Mouse (Mus musculus) limb, embryonic 11.5 days (tissue): ENCODE results near the gene Myo15b. TPM values are rescaled to one million over a fixed set of nuclear protein-coding genes. Genes with fewer than 3 reads are reported as not detected.

Source experiments
- ATAC-seq: fragments of 200-750 bp; cut with Nextera tagmentation; 2 replicates; pipeline ENCODE4 v1.8.0; 2017; ENCODE audit warnings: low read depth; ENCODE audit not compliant: insufficient number of reproducible peaks, low FRiP score, low TSS enrichment
- DNase-seq: peaks from one replicate; pipeline ENCODE4 v3.0.0-alpha.2; 2015; ENCODE audit warnings: low spot score
- H3K27ac ChIP-seq: fragments of 300-500 bp; sonication (generic); replicated peaks from 2 replicates; pipeline ENCODE4 v1.5.1; 2014; ENCODE audit warnings: low read depth, mild to moderate bottlenecking, low read length
- H3K27me3 ChIP-seq: fragments of 300-500 bp; sonication (generic); 2 replicates; pipeline ENCODE4 v1.6.1; 2014; ENCODE audit warnings: mild to moderate bottlenecking, low read length, mixed read lengths; ENCODE audit not compliant: control insufficient read depth, insufficient read depth
- H3K36me3 ChIP-seq: fragments of 300-500 bp; sonication (generic); 2 replicates; pipeline ENCODE4 v1.6.1; 2014; ENCODE audit warnings: mild to moderate bottlenecking, low read length, moderate library complexity, mixed read lengths; ENCODE audit not compliant: control insufficient read depth, insufficient read depth
- H3K4me1 ChIP-seq: fragments of 300-500 bp; sonication (generic); 2 replicates; pipeline ENCODE4 v1.6.1; 2014; ENCODE audit warnings: low read length, mixed read lengths; ENCODE audit not compliant: control insufficient read depth, insufficient read depth
- H3K4me2 ChIP-seq: fragments of 300-500 bp; sonication (generic); 2 replicates; pipeline ENCODE4 v1.6.1; 2014; ENCODE audit warnings: low read depth, mild to moderate bottlenecking, moderate library complexity; ENCODE audit not compliant: severe bottlenecking
- H3K4me3 ChIP-seq: fragments of 300-500 bp; sonication (generic); 2 replicates; pipeline ENCODE4 v1.5.1; 2014; ENCODE audit warnings: low read depth, low read length
- H3K9ac ChIP-seq: fragments of 300-500 bp; sonication (generic); 2 replicates; pipeline ENCODE4 v1.6.1; 2014; ENCODE audit warnings: mild to moderate bottlenecking, low read length
- H3K9me3 ChIP-seq: fragments of 300-500 bp; sonication (generic); 2 replicates; pipeline ENCODE4 v1.6.1; 2016; ENCODE audit warnings: low read length; ENCODE audit not compliant: control insufficient read depth
- WGBS: fragments of 180-500 bp; shearing (Covaris S2); extraction: QIAGEN DNeasy Blood & Tissue Kit; methylation state at CpG from one replicate; pipeline ENCODE4 v1.1.7; 2014; 5-methylcytosine and 5-hydroxymethylcytosine counted together
- polyA plus RNA-seq: library from polyadenylated mRNA; unstranded; fragments of >200 nt; fragmentation: Nextera tagmentation; extraction: Ambion mirVana; gene quantifications from 2 replicates; pipeline ENCODE4 v1.2.1, GENCODE M21; 2014

The Myo15b gene
- polyA plus RNA-seq, 1 experiment from 2014 or later: 0.11 TPM

DNA sequence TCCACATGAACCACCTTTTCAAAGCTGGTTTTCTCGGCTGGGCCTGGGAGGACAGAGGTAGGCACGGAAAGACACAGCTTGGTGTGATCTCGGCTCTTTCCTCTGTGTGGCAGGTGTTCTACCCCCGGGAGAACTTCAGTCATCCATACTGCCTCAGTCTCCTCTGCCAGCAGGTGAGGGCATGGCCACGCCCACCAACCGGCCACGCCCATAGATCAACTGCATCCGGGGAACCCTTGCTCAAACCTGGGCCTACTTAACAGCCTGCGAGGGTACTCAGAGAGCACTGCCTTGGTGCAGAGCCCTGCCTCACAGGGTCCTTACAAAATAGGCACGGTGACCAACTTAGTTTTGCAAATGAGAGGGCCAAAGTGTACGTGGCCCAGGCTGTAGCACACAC, 27.1 kb downstream of the Myo15b start:
- Histone ChIP-seq H3K4me3 (no peak overlapping the region), H3K4me1 (no peaks in the 10 kb centered on the region), H3K27ac (no peak overlapping the region), H3K9me3 (no peaks in the 10 kb centered on the region), H3K4me2 (no peak overlapping the region), H3K36me3 (no peaks in the 10 kb centered on the region), H3K9ac (no peak overlapping the region), H3K27me3 (peaks cover 10% of the 10 kb centered on the region)
- no peak for DNase-seq
- no peak for ATAC-seq
- 75% methylated on average over 11 of the region's 11 CpGs for WGBS

DNA sequence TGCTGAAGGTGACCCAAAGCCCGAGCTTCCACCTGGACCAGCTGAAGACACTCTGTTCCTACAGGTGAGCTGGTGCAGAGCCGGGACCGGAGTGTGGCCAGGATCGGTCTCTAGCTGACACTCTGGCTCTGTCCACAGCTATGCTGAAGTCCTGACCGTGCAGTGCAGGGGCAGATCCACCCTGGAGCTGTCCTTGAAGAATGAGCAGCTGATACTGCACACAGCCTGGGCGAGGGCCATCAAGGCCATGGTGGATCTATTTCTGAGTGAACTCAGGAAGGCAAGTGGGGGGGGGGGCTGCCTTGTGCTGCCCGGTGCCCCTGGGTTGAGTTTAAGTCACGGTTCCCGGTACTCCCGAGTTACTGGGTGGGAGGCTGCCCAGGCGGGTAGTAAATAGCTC, 28.2 kb downstream of the Myo15b start:
- ATAC-seq (0 out of 2 replicates have a peak, but pooled peaks have one; percentile 18), DNase-seq (no peak)

DNA sequence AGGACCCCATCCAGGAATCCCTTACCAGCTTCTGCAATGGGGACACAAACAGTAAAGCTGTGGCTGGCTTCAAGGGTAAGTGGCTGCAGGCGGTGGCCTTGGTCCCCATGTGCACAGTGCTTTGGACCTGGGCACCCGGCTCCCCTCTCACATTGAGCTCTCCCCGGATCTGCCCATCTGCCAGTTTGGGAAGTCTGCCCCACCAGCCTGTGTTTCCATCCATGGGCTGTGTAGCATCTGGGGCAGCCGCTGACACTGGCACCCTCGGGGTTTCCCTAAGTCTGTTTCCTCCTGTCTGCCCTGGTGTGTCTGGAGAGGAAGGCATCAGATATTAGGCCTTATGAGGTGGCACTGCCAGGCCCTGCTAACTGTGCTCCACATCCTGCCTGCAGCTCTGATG, 29.8 kb downstream of the Myo15b start:
- ATAC-seq (no peak), DNase-seq (no peak)
- no peak overlapping the region for H3K4me3 ChIP-seq
- no peak overlapping the region for H3K4me2 ChIP-seq
- no peak overlapping the region for H3K27ac ChIP-seq
- H3K4me1 ChIP-seq: 0 out of 2 replicates have a peak, but pooled peaks cover 2% of the 10 kb centered on the region
- WGBS: 82% methylated on average over 5 of the region's 5 CpGs
- H3K36me3 ChIP-seq: no peaks in the 10 kb centered on the region; the same call in 1 of the 2 replicates
- H3K9me3 ChIP-seq: no peaks in the 10 kb centered on the region
- peaks cover 1% of the 10 kb centered on the region for H3K27me3 ChIP-seq
- no peak overlapping the region for H3K9ac ChIP-seq

More for the DNA sequence above, 28.2 kb downstream of the Myo15b start:
- peaks cover 10% of the 10 kb centered on the region for H3K27me3 ChIP-seq
- WGBS: 89% methylated on average over 11 of the region's 11 CpGs
- H3K4me1 ChIP-seq: 0 out of 2 replicates have a peak, but pooled peaks cover 1% of the 10 kb centered on the region
- no peak overlapping the region for H3K9ac ChIP-seq
- no peaks in the 10 kb centered on the region for H3K9me3 ChIP-seq
- H3K4me2 ChIP-seq: no peak overlapping the region
- no peaks in the 10 kb centered on the region for H3K36me3 ChIP-seq
- no peak overlapping the region for H3K4me3 ChIP-seq
- no peak overlapping the region for H3K27ac ChIP-seq

DNA sequence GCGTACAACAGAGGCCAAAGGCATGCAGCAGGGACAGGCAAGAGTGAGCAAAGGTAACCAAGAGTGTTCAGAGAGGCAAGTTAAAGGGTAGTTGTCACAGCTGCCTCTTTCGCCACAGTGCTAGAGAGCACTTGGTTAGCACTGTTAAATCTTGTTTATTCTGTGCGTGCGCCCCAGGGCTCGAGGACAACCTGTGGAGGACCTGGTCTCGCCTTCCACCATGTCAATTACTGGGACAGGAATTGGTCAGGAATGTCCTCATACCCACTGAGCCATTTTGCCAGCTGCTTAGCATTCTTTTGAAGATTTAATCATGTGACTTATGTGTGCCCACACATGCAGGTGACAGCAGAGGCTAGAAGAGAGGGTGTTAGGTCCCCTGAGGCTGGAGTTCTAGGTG, 31.0 kb downstream of the Myo15b start:
- Histone ChIP-seq H3K4me2 (no peak overlapping the region), H3K9me3 (no peaks in the 10 kb centered on the region), H3K27me3 (no peaks in the 10 kb centered on the region), H3K9ac (no peak overlapping the region), H3K27ac (no peak overlapping the region), H3K4me1 (0 out of 2 replicates have a peak, but pooled peaks cover 2% of the 10 kb centered on the region), H3K4me3 (no peak overlapping the region), H3K36me3 (no peaks in the 10 kb centered on the region; the same call in 1 of the 2 replicates)
- 81% methylated on average over 6 of the region's 6 CpGs for WGBS
- DNase-seq (no peak), ATAC-seq (no peak)

DNA sequence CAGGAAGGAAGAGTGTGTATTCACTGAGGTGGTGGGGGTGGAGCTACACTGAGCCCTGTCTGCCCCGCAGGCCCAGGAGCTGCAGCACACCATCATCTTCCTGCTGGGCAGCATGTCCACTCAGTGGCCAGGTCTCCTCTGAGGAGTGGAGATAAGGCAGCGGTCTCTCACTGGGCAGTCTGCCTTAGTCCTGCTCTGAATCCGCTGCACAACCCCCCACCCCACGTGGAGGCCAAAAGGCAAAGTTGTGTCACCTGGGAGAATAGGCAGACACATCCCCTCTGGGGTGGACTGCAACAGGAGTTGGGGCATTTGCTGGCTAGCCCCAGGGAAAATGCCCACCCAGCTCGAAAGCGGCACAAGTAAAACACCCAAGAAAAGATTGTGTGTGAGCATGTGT, 34.0 kb downstream of the Myo15b start:
- no peak for DNase-seq
- Histone ChIP-seq H3K4me2 (no peak overlapping the region), H3K9me3 (no peaks in the 10 kb centered on the region), H3K36me3 (peaks cover 4% of the 10 kb centered on the region; the same call in 1 of the 2 replicates), H3K4me1 (0 out of 2 replicates have a peak, but pooled peaks cover 2% of the 10 kb centered on the region), H3K27me3 (no peaks in the 10 kb centered on the region), H3K9ac (no peak overlapping the region), H3K27ac (no peak overlapping the region), H3K4me3 (no peak overlapping the region)
- ATAC-seq: no peak
- 75% methylated on average over 6 of the region's 6 CpGs for WGBS

DNA sequence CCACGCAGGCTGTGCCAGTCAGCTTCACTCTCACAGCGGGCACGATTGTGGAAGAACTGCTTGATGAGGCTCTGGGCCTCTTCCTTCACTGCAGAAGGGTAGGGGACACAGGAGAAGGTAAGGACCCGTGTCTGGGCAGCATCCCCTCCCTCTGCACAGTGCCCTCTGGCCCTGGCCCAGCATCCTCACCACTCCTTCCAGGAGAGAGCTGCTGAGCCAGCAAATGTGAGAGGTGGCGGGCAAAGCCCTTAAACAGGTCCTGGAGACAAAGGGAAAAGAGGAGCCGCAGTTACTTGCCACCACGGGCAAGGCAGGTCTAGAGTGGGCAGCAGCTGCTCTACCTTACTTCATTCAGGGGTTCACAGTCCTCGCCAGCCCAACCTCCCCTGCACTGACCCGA, 34.9 kb downstream of the Myo15b start:
- no peaks in the 10 kb centered on the region for H3K9me3 ChIP-seq
- 0 out of 2 replicates have a peak, but pooled peaks cover 2% of the 10 kb centered on the region for H3K4me1 ChIP-seq
- no peak for DNase-seq
- 90% methylated on average over 9 of the region's 9 CpGs for WGBS
- H3K4me2 ChIP-seq: no peak overlapping the region
- no peak for ATAC-seq
- peaks cover 4% of the 10 kb centered on the region; the same call in 1 of the 2 replicates for H3K36me3 ChIP-seq
- H3K4me3 ChIP-seq: no peak overlapping the region
- H3K27ac ChIP-seq: no peak overlapping the region
- no peaks in the 10 kb centered on the region for H3K27me3 ChIP-seq
- H3K9ac ChIP-seq: no peak overlapping the region

DNA sequence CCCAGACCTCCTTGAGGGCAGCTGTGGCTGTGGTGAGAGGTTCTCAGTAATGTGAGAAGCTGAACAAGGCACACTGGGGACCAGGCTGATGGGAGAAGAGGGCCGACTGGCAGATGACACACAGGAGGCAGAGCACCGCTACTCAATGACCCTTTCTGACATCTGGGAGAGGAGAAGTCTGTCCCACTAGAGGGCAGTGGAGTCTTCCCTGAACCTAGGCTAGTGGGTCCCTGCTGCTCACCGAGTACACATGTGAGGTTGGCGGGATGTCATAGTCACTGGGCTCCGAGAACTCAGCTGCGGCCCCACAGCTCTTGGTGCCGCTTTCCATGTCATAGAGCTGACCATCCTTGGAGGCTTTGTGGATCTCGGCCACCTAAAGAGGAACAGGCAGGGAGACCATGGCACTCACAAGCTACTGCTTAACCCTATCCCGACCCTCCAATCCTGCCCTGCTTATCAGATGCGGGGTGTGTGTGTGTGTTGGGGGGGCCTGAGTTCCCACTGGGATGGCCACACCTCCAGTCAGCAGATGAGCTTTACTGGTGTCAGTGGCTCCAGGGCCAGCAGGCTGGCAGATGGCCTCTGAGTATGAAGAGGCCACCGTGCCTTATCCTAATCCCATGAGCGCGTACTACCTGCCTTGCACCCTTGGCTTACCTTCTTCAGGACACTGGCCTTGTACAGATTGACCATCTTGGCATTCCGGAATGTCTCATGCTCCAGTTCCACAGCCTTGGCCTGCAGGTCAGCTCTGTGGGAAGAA, 36.7 kb downstream of the Myo15b start:
- no peak overlapping the region for H3K4me3 ChIP-seq
- no peak for DNase-seq

DNA sequence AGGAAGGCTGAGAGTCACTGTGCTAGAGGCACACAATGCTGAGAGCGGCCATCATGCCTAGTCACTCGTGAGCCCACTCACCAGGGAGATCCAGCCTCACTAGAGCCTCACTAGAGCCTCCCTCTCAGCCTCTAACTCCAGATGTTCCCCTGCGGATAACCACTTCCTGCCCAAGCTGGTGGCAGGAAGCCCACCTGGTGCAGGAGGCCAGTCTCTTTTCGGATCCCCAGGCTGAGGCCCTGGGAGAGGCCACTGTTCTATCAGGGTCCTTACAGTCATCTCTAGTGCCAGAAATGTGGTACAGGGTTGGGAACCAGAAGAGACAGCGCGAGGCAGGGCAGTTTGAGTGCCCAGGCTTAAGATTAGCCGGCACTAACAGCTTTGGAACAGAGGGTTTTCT, 40.2 kb downstream of the Myo15b start:
- Histone ChIP-seq H3K4me3 (no peak overlapping the region), H3K27me3 (no peaks in the 10 kb centered on the region), H3K4me2 (no peak overlapping the region), H3K9ac (no peak overlapping the region), H3K36me3 (peaks cover 4% of the 10 kb centered on the region; the same call in 1 of the 2 replicates), H3K27ac (no peak overlapping the region), H3K9me3 (no peaks in the 10 kb centered on the region), H3K4me1 (peaks cover 9% of the 10 kb centered on the region)
- 79% methylated on average over 7 of the region's 7 CpGs for WGBS
- no peak for ATAC-seq
- no peak for DNase-seq

More for the DNA sequence above, 36.7 kb downstream of the Myo15b start:
- peaks cover 8% of the 10 kb centered on the region for H3K4me1 ChIP-seq
- H3K4me2 ChIP-seq: no peak overlapping the region
- peaks cover 4% of the 10 kb centered on the region; the same call in 1 of the 2 replicates for H3K36me3 ChIP-seq
- WGBS: 77% methylated on average over 14 of the region's 14 CpGs
- 0 out of 2 replicates have a peak overlapping the region, but pooled peaks have one; percentile 30 for H3K27ac ChIP-seq
- H3K27me3 ChIP-seq: no peaks in the 10 kb centered on the region
- no peaks in the 10 kb centered on the region for H3K9me3 ChIP-seq
- H3K9ac ChIP-seq: no peak overlapping the region
- ATAC-seq: no peak
